Mouse (Mus musculus): ENCODE measurements around the gene Cadm3.

DNA sequence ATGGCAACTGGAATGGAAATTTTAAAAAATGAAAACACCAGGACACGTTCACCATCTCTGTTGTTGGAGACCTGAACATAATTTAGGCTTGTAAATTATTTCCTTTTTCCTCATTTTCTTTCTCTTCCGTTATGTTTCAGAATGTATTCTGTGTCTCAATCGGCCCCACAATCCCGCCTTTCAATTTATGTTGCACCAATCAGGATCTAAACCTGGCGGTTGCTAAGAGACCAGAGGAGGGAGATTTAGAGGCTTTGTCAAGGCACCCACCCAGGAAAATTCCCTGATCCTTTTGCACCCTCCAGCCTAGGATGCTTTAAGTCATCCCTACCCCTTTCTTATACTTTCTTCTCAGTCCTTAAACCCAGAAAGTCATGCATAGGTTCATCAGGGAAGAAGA, 37.8 kb downstream of the Cadm3 start:
- no peak for TF ChIP-seq CTCF (conservative IDR thresholded peaks at IDR 0.05; ENCODE audit: low read length)
- TF ChIP-seq NANOG (IDR thresholded peaks at IDR 0.05; ENCODE audit: borderline replicate concordance, low read length), result no peak

Data from E14TG2a.4 (cell line).